Mouse (Mus musculus): ENCODE measurements at regions not wholly inside any gene's neighbourhood (a gene's known extent, or its start where the extent isn't known, plus 50 kb on each side); places are given as distances from the start of the nearest gene placed in this dataset.

GRCm38 (mm10) chr15:34775714-34776113, 418.0 kb upstream of the 9430069I07Rik start:
- peak; percentile 82 for ATAC-seq (replicated peaks; ENCODE audit: poor library complexity, severe bottlenecking)

GRCm38 (mm10) chr15:34751746-34752145, 394.1 kb upstream of the 9430069I07Rik start:
- ATAC-seq (replicated peaks; ENCODE audit: poor library complexity, severe bottlenecking): no peak

- ATAC-seq (replicated peaks; ENCODE audit: poor library complexity, severe bottlenecking): no peak
Measured at GRCm38 (mm10) chr15:34751021-34751420, 393.3 kb upstream of the 9430069I07Rik start.

GRCm38 (mm10) chr15:34747111-34747510, 389.4 kb upstream of the 9430069I07Rik start:
- no peak for ATAC-seq (replicated peaks; ENCODE audit: poor library complexity, severe bottlenecking)

GRCm38 (mm10) chr15:34743130-34743782, 385.6 kb upstream of the 9430069I07Rik start:
- ATAC-seq (replicated peaks; ENCODE audit: poor library complexity, severe bottlenecking): no peak; the same call in 1 of the 2 replicates

- ATAC-seq (replicated peaks; ENCODE audit: poor library complexity, severe bottlenecking): no peak
Measured at GRCm38 (mm10) chr15:34741488-34741887, 383.8 kb upstream of the 9430069I07Rik start.
